Mouse (Mus musculus) embryo, embryonic 11.5 days (tissue): Measurements from ENCODE around the gene Atxn10.
A peak's percentile ranks its signal among the peaks of the same experiment; 100 is the strongest.

Source experiments
- DNase-seq: peaks from one replicate; pipeline ENCODE4 v3.0.0-alpha.2; 2012; ENCODE audit warnings: low read depth, low spot score

Gene Atxn10

DNA sequence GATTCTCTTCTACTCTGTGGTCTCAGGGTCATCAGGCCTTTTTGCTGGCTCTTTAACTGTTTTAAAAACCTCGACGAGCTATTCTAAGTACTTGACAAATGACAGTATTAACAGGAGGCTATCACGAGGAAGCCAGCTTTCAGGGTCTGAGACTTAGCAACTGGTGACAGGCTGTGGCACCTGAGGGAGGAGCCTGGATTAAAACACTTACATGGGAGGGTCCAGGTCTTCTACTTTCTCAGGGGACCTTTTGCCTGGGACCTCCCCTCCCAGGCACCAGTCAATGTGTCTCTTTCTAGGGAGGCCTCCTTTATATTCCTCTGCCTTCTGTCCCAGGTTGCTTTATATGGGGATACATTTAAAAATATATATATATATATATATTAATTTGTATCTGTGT, 1.8 kb upstream of the Atxn10 start:
- no peak for DNase-seq

DNA sequence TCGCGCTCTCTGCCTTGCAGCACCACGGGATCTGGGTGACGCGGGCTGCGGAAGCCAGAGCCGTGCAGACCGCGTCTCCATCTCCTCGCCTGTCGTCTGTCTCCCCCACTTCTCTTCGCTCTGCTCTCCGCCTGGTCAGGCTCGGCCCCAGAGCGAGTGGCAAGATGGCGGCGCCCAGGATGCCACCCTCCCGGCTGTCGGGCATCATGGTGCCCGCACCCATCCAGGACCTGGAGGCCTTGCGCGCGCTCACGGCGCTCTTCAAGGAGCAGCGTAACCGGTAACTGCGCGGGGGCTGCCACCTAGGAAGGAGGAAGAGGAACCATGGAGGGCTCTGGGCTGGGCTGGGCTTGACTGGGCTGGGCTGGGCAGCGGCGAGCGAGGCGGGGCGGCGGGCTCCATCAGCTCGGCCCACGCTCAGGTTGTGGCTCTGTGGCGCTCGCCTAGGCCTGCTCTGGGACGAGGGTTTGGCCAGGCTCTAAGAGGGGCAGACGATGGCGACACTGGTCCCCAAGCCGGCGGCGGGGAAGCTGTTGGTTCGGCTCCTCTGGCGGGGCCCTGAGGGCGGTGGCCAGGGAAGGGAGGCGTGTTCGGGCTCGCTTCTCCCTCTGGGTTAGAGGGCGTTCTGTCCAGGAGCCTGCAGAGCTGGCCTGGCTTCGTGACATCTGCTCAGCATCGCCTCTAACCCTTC, 401 bp downstream of the Atxn10 start:
- peak; percentile 80 for DNase-seq

DNA sequence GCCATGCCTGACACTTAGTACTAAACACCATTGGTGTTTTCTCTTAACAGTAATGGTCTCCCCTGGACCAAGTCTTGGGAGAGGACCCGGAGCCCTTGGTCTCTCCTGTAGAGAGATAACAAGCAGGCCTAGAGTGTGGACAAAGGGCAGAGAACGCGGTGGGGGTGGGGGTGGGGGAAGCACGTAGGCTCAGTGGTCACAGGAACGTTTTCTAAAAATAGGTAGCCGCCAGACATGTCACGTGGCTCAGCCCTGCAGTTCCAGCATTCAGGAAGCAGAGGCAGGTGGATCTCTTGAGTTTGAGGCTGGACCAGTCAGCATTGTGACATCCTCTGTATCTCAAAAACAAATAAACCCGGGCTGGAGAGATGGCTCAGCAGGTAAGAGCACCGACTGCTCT, 1.2 kb downstream of the Atxn10 start:
- DNase-seq: no peak

DNA sequence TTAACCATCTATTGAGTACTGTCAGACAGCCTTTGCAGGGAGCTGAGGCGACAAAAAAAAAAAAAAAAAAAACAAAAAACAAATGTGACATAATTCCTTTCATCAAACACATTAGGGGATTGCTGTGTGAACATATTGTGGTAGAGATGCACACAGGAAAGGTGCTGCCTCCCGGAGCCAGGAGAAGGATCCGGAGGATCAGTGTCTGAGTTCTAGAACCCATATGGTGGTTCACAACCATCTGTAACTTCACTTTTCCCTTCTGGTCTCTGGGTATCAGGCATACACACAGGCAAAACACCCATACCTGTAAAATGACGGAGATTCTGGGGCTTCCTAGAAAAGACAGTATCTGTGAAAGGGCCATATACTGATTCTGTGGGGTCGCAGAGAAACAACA, 1.9 kb downstream of the Atxn10 start:
- no peak for DNase-seq

DNA sequence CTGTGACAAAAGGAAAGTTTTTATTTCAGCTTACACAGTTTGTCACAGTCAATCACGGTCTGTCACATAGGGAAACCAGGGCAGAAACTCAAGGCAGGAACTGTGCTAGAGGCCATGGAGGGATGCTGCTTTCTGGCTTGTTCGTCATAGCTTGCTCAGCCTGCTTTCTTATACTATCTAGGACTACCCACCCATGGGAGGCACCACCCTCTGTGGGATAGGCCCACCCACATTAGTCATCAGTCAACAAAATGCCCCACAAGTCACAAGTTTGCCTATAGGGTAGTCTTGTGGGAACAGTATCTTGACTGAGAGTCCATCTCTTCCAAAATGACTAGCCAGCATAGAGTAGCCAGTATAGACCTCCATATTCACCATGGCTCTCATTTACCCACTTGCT, 6.2 kb downstream of the Atxn10 start:
- DNase-seq: no peak

DNA sequence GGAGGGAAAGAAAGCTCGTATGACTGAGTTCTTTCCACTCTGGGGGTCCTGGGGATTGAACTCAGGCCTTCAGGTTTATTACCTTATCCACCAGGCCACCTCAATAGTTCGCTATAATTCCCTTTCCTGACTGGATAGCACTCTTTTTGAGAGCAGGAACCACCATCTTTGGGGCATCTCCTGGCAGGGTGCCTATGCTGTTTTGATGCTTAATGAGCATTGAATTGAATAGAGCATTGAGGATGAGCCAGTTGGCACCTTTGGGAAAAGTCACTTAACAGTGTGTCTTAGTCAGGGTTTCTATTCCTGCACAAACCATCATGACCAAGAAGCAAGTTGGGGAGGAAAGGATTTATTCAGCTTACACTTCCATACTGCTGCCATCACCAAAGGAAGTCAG, 8.6 kb downstream of the Atxn10 start:
- no peak for DNase-seq

DNA sequence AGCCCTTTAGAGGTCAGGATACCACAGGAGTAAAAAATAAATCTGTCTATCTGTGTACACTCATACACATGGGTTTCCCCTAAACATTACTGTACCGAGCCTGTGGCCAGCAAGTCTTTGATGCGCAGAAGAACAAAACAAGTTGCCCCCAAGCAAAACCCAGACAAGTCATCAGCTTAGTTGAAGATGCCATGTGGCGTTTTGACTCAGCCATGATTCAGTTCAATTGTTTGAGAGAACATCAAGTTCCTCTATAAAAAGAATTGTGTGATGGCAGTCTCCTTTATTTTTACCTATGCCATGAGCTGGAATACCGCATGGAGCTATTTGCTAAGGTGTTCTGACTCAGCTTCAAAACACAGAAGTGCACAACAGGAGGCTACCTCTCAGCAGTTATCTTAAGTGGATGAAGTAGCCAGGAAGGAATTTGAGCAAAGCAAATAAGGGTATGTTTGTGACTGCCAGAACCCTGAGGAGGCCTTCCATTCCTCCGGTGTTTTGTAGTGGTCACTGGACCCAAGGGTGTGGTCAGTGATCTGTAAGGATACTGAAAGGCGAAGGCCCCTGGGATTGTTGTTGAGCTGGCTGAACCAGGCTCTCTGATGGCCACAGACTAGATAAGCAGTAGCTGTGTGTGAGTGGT, 11.1 kb downstream of the Atxn10 start:
- DNase-seq: no peak

DNA sequence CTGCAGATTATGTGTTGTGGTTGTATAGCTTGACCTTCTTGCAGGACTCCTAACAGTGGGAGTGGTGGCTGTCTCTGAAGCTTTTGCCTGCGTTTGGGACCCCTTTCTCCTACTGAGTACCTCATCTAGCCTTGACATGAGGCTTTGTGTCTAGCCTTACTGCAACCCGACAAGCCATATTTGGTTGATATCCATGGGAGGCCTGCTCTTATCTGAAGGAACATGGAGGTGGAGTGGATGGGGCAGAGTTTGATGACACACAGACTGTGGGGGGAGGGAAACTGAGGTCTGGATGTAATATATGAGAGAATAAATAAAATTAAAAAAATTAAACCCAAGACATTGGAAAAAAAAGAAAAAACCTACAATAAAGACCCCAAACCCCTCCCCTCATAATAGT, 14.1 kb downstream of the Atxn10 start:
- DNase-seq: no peak

DNA sequence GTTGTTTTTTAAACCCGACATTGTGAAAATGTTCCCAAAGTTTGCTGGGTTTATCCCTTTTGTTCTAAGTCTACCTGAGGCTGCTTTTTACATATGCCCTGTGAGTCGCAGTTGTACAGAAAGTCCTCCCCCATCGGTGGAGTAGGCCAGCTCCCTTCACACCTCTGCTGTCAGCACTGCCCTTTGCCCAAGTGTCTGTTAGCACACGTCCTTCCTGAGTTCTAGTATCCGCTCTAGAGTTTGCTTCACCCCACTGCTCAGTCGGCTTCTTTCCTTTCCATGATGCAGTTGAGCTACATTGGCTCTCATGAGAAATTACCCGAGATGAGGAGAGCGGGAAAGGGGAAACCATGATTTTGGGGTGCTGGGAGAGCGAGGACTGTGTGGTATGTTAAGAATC, 18.0 kb downstream of the Atxn10 start:
- no peak for DNase-seq

DNA sequence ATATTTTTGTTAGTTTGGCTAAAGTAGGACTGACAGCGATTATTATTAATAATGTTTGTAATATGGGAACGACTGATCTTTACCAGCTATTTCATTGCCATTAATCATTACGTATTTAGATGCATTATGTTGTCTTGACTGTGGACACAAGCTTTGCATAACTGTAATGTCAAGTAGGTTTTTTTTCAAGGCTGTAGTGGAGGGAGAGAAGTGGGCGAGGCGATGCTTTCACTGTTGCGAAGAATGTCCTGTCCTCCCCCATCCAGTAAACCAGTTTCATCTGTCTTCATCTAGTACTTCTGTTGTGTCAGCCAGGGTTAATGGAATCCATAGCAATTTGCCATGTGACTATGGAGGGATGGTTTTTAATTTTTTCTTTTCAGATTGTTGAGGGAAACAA, 20.1 kb downstream of the Atxn10 start:
- no peak for DNase-seq

DNA sequence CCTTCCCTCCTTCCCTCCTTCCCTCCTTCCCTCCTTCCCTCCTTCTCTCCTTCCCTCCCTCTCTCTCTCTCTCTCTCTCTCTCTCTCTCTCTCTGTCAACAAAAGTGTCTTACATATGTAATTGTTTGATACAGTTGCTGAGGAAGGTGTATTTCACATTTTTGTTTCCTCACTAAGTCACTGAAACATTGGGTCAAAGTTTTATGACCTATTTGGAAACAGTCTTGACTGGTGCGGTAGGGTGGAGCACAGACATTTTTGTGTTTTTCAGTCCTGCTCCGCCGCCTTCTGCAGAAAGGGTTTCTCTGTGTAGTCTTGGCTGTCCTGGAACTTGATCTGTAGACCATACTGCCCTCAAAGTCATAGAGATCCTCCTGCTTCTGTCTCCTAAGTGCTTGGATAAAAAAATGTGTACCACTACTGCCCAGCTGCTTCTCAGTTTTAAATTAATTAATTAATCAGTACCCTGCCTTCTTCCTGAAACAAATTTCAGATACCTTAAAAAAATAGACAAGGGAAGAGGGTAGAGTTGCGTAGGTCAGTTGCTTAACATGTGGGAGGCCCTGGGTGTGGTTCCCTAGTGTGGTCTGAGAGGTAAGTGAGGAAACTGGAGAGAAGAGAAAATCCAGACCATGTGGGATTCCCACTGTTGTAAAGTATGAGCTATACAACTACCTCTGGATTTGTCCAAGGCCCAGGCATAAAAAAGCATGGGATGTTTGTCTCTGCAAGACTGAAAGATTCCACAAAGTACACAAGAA, 21.6 kb downstream of the Atxn10 start:
- DNase-seq: no peak

DNA sequence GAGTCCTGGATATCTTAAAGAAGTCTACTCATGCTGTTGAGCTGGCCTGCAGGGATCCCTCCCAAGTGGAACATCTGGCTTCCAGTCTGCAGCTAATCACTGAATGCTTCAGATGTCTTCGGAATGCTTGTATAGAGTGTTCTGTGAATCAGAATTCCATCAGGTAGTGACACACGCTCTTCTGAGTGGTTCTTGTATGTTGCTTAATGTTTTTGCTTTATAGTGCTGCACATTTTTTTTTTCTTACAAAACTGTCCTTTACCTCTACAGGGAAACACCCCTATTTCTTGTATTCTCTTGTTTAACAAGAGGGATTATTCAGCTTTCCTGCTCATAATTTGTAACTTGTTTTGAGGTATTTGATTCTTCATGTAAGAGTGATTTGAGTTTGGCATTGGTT, 23.4 kb downstream of the Atxn10 start:
- DNase-seq: no peak

DNA sequence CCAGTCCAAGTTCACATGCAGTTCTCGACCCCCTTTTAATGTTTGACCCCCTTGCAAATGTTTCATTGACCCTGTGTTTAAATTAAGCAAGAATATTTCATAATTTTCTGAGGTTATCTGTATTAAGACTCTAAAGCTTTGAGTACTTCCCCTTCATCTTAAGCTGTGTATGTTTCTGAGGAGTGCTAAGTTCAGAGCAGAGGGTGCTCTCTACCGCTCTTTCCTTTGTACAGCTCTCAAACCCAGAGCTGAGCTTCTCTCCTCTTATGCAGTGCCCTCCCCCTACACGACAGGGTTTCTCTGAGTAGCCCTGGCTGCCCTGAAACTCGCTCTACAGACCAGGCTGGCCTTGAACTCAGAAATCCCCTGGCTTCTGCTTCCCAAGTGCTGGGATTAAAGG, 23.9 kb downstream of the Atxn10 start:
- no peak for DNase-seq

DNA sequence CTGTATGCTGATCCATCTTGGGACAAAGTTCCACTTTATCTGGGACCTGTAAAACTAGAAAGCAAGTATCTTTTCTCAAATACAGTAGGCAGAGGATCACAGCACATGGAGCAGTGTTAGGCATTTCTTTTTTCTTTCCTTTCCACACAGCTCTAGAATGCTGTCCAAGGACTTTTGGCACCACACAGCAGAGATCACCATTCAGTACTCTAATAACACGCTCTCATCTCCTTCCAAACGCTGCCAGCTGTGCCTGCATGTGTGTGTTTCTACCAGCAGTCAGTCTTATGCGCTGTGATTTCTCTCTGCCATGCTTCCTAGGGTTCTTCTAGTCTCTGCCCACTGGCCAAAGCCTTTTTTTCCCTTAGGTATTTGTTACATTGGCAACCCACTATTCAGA, 28.3 kb downstream of the Atxn10 start:
- no peak for DNase-seq

DNA sequence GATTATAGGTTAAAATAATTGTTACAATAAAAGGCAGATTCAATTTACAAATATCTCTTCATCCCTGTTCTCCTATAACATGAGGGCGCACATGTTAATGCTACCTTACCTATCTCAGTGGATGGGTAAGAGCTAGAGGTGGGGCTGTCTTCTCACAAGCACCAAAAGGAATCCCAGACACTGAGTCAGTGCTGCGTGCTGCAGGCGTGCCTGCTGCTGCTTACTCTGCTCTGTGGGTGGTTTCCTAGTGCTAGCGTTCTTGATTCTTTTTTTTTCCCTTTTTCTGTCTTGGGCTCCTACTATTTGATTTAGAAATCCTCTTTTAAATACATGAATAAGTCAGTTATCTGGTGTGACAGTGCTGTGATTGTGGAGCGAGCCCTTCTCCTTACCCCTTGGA, 30.9 kb downstream of the Atxn10 start:
- DNase-seq: no peak

DNA sequence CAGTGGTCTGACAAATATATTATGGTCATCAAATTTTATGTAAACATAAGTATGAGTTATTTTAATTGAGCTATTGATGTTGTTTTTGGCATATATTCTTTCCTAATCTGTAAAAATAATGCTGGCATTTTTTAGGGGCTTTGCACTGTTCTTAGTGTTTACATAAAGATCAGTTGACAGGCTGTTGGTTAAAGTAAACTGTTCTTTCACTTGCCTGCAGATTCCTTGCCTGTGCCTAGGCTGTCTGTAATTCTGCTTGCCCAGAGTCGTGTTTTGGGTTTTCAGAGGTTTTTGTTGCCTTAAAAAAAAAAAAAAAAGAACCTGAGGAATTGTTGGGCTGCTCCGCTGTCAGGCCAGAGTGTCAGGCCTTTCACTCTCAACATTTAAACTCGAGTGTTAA, 33.7 kb downstream of the Atxn10 start:
- DNase-seq: no peak

DNA sequence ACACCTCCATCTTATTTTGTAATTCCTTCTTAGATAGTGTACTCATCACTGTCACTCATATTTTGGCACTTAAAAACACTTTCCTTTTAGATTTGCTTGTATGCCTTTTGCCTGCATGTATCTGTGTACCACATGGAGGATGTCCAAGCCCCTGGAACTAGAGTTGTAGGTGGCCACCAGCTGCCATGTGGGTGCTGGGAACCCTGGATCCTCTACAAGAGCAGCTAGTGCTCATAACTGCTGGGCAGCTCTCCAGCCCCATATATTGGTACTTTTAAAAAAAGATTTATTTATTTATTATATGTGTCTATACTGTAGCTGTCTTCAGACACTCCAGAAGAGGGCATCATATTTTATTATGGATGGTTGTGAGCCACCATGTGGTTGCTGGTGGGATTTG, 37.1 kb downstream of the Atxn10 start:
- no peak for DNase-seq

DNA sequence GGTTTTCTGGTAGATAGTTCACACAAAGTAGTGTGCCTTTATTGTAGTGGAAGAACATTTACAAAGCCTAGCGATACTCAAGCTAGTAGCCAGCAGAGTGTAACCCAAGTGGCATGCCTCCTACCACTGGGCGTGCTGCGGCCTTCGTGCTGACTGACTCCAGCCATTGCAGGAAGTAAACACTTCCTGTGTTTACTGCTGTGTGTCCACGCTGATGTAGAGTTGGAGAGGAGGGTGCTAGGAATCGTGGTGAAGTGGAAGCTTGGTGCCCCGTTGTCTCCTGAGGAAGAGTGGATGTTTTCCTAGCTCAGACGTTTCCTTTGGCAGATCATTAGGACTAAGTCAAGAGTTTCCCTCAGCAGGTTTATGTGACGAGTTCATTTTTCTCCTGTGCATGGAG, 47.4 kb downstream of the Atxn10 start:
- DNase-seq: no peak

DNA sequence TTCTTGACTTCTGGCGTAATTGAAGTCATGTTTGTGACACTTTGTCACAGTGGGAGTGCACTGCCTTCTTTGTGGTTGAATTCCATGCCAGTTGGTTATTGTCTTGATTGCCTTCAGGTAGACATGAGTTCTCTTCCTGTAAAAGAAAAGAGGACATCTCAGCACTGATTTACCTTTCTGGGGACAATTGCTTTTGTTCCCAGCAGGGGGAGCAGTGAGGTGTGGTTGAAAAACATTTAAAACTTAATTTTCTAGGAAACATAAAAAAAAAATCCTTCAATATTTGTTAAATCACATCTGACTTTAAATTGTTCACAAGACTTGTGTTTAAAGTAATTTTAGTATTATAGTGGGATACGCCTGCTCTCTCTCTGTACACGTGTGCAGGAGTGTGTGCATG, 52.7 kb downstream of the Atxn10 start:
- no peak for DNase-seq

DNA sequence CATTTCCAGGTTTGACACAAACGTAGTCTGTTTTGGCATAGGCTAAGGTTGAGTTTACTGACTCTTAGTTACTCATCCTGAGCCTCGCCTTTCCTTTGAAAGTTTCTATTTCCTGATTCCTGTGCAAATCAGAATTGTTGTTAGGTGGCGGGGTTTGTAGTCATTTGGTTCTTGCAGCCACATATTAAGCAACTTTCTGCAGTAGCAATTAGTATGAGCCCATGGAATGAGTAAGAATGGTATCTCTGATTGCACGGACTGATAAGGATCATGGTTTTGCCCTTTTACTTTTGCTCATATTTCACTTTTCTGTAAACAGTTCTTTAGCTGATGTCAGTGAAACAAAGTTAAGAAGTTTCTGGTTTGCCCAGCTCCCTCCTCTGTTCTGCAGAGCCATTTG, 53.9 kb downstream of the Atxn10 start:
- no peak for DNase-seq

DNA sequence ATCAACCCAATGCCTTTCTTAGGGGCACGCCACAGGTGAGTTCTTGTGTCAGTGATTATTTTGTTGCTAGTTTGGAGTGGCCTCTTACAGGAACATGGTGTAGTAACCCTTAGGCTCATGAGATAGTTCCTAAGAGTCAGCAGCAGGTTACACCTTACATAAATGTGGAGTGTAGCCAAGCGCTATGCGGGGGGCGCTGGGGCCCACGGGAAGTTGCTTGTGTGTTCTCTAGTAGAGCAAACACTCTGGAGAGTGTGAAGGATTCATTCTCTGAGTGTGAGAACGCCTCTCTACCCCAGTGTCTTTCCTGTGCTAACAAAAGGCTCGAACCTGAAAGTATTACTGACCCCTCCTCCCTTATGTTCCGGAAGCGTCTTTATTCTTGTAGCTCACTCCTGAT, 59.3 kb downstream of the Atxn10 start:
- DNase-seq: no peak

DNA sequence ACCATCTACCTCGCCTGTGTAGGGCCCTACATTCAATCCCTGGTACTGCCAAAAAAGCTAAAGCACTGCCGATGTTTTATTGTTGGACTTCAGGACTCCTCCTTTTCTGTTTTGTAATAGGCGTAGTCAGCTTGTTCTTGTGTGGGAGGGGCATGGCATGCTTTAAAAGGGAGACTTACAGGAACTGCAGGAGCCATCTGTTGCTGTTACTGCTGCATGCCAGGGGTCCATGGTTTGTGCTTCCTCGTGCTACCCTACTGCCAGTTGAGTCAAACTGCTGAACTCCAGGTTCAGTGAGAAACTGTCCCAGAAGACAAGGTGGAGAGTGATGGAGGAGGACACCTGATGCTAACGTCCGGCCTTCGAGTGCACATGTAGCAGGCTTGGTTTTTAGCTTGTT, 65.9 kb downstream of the Atxn10 start:
- no peak for DNase-seq

DNA sequence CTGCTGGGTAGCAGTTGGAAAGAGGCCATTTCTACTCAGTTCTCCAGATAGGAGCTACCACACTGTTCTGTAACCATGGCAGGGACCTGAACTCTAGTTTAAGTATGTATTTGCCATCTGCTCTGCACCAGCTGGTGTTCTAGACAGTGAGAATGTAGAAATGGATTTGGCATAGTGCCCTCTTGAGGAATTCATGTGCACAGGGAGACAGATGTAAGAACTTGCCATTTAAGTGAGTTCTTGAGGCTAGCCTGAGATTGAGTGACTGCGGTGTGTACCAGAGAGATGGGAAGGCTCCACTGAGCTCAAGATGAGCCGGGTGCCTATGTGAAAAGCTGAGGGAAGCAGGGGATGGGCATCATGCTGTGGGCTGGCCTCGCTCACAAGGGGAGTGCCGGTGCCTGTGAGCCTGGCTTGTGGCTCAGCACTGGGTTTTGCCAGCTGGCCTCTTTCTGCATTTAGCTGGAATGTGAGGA, 67.2 kb downstream of the Atxn10 start:
- DNase-seq: peak; percentile 7
